Mouse (Mus musculus) monocyte, adult 59 days (primary cell): Measurements from ENCODE around the gene Rsc1a1. TPM values are rescaled to one million over a fixed set of nuclear protein-coding genes. Genes with fewer than 3 reads are reported as not detected.

Experiments
- total RNA-seq, 2 experiments: library from RNA; stranded (reverse); gene quantifications; one replicate each; pipeline ENCODE4 v1.2.4; 2023

Rsc1a1 gene
- total RNA-seq: 1 to 10 TPM; 1.6 to 4.5 TPM

GRCm38 (mm10) chr4:141685499-141685898 lies at the start of gene Rsc1a1:
Rsc1a1 (minus strand) TSS chr4:141685599.

GRCm38 (mm10) chr4:141722731-141723672 lies 37.6 kb upstream of the Rsc1a1 start, which contains the start of gene Ddi2:
Ddi2 (minus strand) TSS chr4:141723419.

GRCm38 (mm10) chr4:141664799-141665198 lies 20.6 kb downstream of the Rsc1a1 start, which contains the start of gene Plekhm2:
Plekhm2 (minus strand) TSS chr4:141664899.

Other genes starting within 250 kb of the Rsc1a1 start
- gene Srarp, start 249.5 kb downstream of the Rsc1a1 start, total RNA-seq: not detected
- 10 to 100 TPM; 30.7 to 32.9 TPM for gene Zbtb17, start 240.9 kb downstream of the Rsc1a1 start, total RNA-seq
- gene Spen, start 147.0 kb downstream of the Rsc1a1 start, total RNA-seq: 100 to 1,000 TPM; 118 to 124 TPM
- 1 to 10 TPM; 6.3 to 6.5 TPM for gene Fblim1, start 79.5 kb downstream of the Rsc1a1 start, total RNA-seq
- under 1 TPM in 1 of 2 experiments, not detected in 1; 0.70 TPM for gene Tmem82, start 67.0 kb downstream of the Rsc1a1 start, total RNA-seq
- under 1 TPM; 0.39 to 0.42 TPM for gene Slc25a34, start 61.8 kb downstream of the Rsc1a1 start, total RNA-seq
- gene Plekhm2, start 20.7 kb downstream of the Rsc1a1 start, total RNA-seq: 10 to 100 TPM; 84.6 to 96.6 TPM
- gene Ddi2, start 37.8 kb upstream of the Rsc1a1 start, total RNA-seq: 100 to 1,000 TPM in 1 of 2 experiments, 10 to 100 TPM in 1; 86.3 to 109 TPM
- not detected for gene Agmat, start 61.1 kb upstream of the Rsc1a1 start, total RNA-seq
- 10 to 100 TPM; 10.7 to 13.2 TPM for gene Dnajc16, start 105.3 kb upstream of the Rsc1a1 start, total RNA-seq
- gene Casp9, start 108.0 kb upstream of the Rsc1a1 start, total RNA-seq: 10 to 100 TPM; 27.7 to 30.9 TPM
- gene Cela2a, start 140.6 kb upstream of the Rsc1a1 start, total RNA-seq: 1 to 10 TPM in 1 of 2 experiments, not detected in 1; 2.8 TPM
- gene Ctrc, start 160.8 kb upstream of the Rsc1a1 start, total RNA-seq: not detected
- 100 to 1,000 TPM; 233 to 254 TPM for gene Efhd2, start 189.3 kb upstream of the Rsc1a1 start, total RNA-seq